8 mouse cellular contexts compared by ENCODE assay signal in genomic region chr2:170343819-170344317, GRCm38 (mm10).
DNase-seq lines count a peak whose midpoint lies in the region; ATAC-seq and TF ChIP-seq lines count a peak whose summit lies in the region.

No protein-coding gene starts in this region.

- H3K27me3 ChIP-seq in liver, adult 2 months (ENCODE audit: control insufficient read depth, insufficient read depth, low read length) = no peaks in the 10 kb centered on the region
- H3K27me3 ChIP-seq in forebrain, embryonic 13.5 days = no peaks in the 10 kb centered on the region
- H3K27me3 ChIP-seq in liver, embryonic 14.5 days (ENCODE audit: control insufficient read depth, insufficient read depth, low read length) = no peaks in the 10 kb centered on the region

- H3K4me2 ChIP-seq in forebrain, embryonic 13.5 days = 0 out of 2 replicates have a peak overlapping the region, but pooled peaks have one; percentile 12
- no peak overlapping the region; the same call in 1 of the 2 replicates for H3K4me2 ChIP-seq in liver, embryonic 14.5 days (ENCODE audit: low read depth)

- DNase-seq in liver, adult 2 months (ENCODE audit: extremely low read depth, low read depth, low spot score) = peak; percentile 55
- DNase-seq in liver = no peak
- no peak for DNase-seq in liver, embryonic 14.5 days (ENCODE audit: low read depth in 3 of 3, low spot score in 3 of 3)
- peak; percentile 48 for DNase-seq in thymus, postnatal 0 days (ENCODE audit: low spot score)
- no peak for DNase-seq in adrenal gland, postnatal 25 days
- DNase-seq in left cerebral cortex, adult 18-20 months (ENCODE audit: low spot score in 2 of 2) = no peak
- no peak for DNase-seq in T-cell, adult 2 months (ENCODE audit: low spot score)

- TF ChIP-seq POLR2A in liver, adult 2 months (IDR thresholded peaks at IDR 0.05; ENCODE audit: extremely low read depth, insufficient read depth, low read length) = no peak

- ATAC-seq in forebrain, embryonic 13.5 days = no peak
- ATAC-seq in liver, embryonic 14.5 days (ENCODE audit: insufficient read depth) = 0 out of 2 replicates have a peak, but pooled peaks have one; percentile 39

- no peak for TF ChIP-seq EP300 in liver, embryonic 14.5 days (IDR thresholded peaks at IDR 0.05; ENCODE audit: low read depth)

- TF ChIP-seq CTCF in liver, adult 2 months (IDR thresholded peaks at IDR 0.05; ENCODE audit: low read depth, low read length) = no peak
- TF ChIP-seq CTCF in liver, embryonic 14.5 days (IDR thresholded peaks at IDR 0.05; ENCODE audit: low read depth) = no peak

- WGBS in liver, adult 2 months = 14% methylated on average over 10 of the region's 10 CpGs
- 47% methylated on average over 10 of the region's 10 CpGs for WGBS in forebrain, embryonic 13.5 days
- 53% methylated on average over 10 of the region's 10 CpGs for WGBS in liver, embryonic 14.5 days (ENCODE audit: insufficient replicate concordance)

- peaks cover 11% of the 10 kb centered on the region; the same call in 1 of the 2 replicates for H3K4me1 ChIP-seq in liver, adult 2 months (ENCODE audit: control insufficient read depth, insufficient read depth, low read length)
- peaks cover 28% of the 10 kb centered on the region for H3K4me1 ChIP-seq in forebrain, embryonic 13.5 days
- H3K4me1 ChIP-seq in liver, embryonic 14.5 days (replicated peaks; ENCODE audit: control insufficient read depth in 2 of 2, insufficient read depth in 2 of 2, low read length in 1 of 2) = peaks cover 0 to 7% of the 10 kb centered on the region in 2 experiments; a peak in 2 of 4 replicates

- no peaks in the 10 kb centered on the region for H3K36me3 ChIP-seq in liver, adult 2 months (ENCODE audit: control insufficient read depth, insufficient read depth, low read length)
- H3K36me3 ChIP-seq in forebrain, embryonic 13.5 days (ENCODE audit: poor library complexity, severe bottlenecking) = no peaks in the 10 kb centered on the region
- no peaks in the 10 kb centered on the region for H3K36me3 ChIP-seq in liver, embryonic 14.5 days (replicated peaks; ENCODE audit: control insufficient read depth, insufficient read depth, low read depth)

- H3K27ac ChIP-seq in liver, adult 2 months (replicated peaks; ENCODE audit: insufficient read depth, low read depth, low read length) = peak overlapping the region; percentile 29
- H3K27ac ChIP-seq in forebrain, embryonic 13.5 days = peak overlapping the region; percentile 22; the same call in 1 of the 2 replicates
- no peak overlapping the region for H3K27ac ChIP-seq in liver, embryonic 14.5 days

- H3K9ac ChIP-seq in liver, adult 2 months (ENCODE audit: low read depth, low read length) = peak overlapping the region; percentile 15
- no peak overlapping the region for H3K9ac ChIP-seq in forebrain, embryonic 13.5 days
- no peak overlapping the region for H3K9ac ChIP-seq in liver, embryonic 14.5 days (replicated peaks)

- H3K9me3 ChIP-seq in forebrain, embryonic 13.5 days (replicated peaks) = no peaks in the 10 kb centered on the region
- no peaks in the 10 kb centered on the region for H3K9me3 ChIP-seq in liver, embryonic 14.5 days (ENCODE audit: control insufficient read depth, low read length)

- H3K4me3 ChIP-seq in liver, adult 2 months (ENCODE audit: insufficient read depth, low read depth, low read length) = peak overlapping the region; percentile 3; the same call in 1 of the 2 replicates
- H3K4me3 ChIP-seq in forebrain, embryonic 13.5 days = no peak overlapping the region
- no peak overlapping the region for H3K4me3 ChIP-seq in liver, embryonic 14.5 days (ENCODE audit: insufficient read depth in 1 of 2, low read depth in 2 of 2, low read length in 2 of 2)

- H3K79me2 ChIP-seq in liver, adult 2 months (ENCODE audit: control insufficient read depth, insufficient read depth, low read length) = no peaks in the 10 kb centered on the region

Comparison
In these comparisons a context has a peak if more than half of its experiments do, and no peak if none do; other contexts are left out.
1. DNase-seq: peak in liver, adult 2 months (single experiment) and thymus, postnatal 0 days (single experiment); none in liver (single experiment), liver, embryonic 14.5 days (0 of 3), adrenal gland, postnatal 25 days (single experiment), left cerebral cortex, adult 18-20 months (0 of 2) and T-cell, adult 2 months (single experiment).